Mouse (Mus musculus) intestine, postnatal 0 days (tissue): Measurements from ENCODE around the gene Rab26. TPM values are rescaled to one million over a fixed set of nuclear protein-coding genes. Genes with fewer than 3 reads are reported as not detected.
A peak's percentile ranks its signal among the peaks of the same experiment; 100 is the strongest.

ENCODE experiments used
- ATAC-seq: fragments of 200-750 bp; cut with Nextera tagmentation; 2 replicates; pipeline ENCODE4 v1.8.0; 2017; ENCODE audit warnings: mild to moderate bottlenecking, moderate TSS enrichment, moderate library complexity
- H3K27ac ChIP-seq: fragments of 300-500 bp; sonication (generic); 2 replicates; pipeline ENCODE4 v1.5.1; 2014; ENCODE audit warnings: mild to moderate bottlenecking, low read depth, low read length, moderate library complexity
- H3K27me3 ChIP-seq: fragments of 300-500 bp; sonication (generic); replicated peaks from 2 replicates; pipeline ENCODE4 v1.6.1; 2014; ENCODE audit warnings: low read length, mixed read lengths; ENCODE audit not compliant: control insufficient read depth, insufficient read depth
- H3K36me3 ChIP-seq: fragments of 300-500 bp; sonication (generic); 2 replicates; pipeline ENCODE4 v1.6.1; 2014; ENCODE audit warnings: mild to moderate bottlenecking, moderate library complexity; ENCODE audit not compliant: control insufficient read depth, insufficient read depth
- H3K4me1 ChIP-seq: fragments of 300-500 bp; sonication (generic); replicated peaks from 2 replicates; pipeline ENCODE4 v1.6.1; 2014; ENCODE audit warnings: antibody characterized with exemption, low read length, mixed read lengths; ENCODE audit not compliant: control insufficient read depth, insufficient read depth
- H3K4me2 ChIP-seq: fragments of 300-500 bp; sonication (generic); replicated peaks from 2 replicates; pipeline ENCODE4 v1.6.1; 2014; ENCODE audit warnings: low read depth, mild to moderate bottlenecking, moderate library complexity
- H3K4me3 ChIP-seq: fragments of 300-500 bp; sonication (generic); 2 replicates; pipeline ENCODE4 v1.5.1; 2014; ENCODE audit warnings: low read depth, low read length
- H3K9ac ChIP-seq: fragments of 300-500 bp; sonication (generic); 2 replicates; pipeline ENCODE4 v1.6.1; 2014; ENCODE audit warnings: mild to moderate bottlenecking, low read depth, low read length
- H3K9me3 ChIP-seq: fragments of 300-500 bp; sonication (generic); 2 replicates; pipeline ENCODE4 v1.6.1; 2016; ENCODE audit warnings: mixed run types; ENCODE audit not compliant: control insufficient read depth
- CTCF ChIP-seq: sonication (generic); IDR thresholded peaks from 2 replicates; pipeline ENCODE4 v1.5.1; 2016; ENCODE audit warnings: low read depth, mild to moderate bottlenecking, control low read depth, antibody characterized with exemption, moderate library complexity
- WGBS: fragments of 180-500 bp; shearing (Covaris S2); extraction: QIAGEN DNeasy Blood & Tissue Kit; methylation state at CpG from one replicate; pipeline ENCODE4 v1.1.7; 2014; 5-methylcytosine and 5-hydroxymethylcytosine counted together
- polyA plus RNA-seq: library from polyadenylated mRNA; unstranded; fragments of >200 nt; fragmentation: Nextera tagmentation; extraction: Ambion mirVana; gene quantifications from 2 replicates; pipeline ENCODE4 v1.2.1, GENCODE M21; 2015

The Rab26 gene
- polyA plus RNA-seq, 1 experiment from 2014 or later, result 0.31 TPM

DNA sequence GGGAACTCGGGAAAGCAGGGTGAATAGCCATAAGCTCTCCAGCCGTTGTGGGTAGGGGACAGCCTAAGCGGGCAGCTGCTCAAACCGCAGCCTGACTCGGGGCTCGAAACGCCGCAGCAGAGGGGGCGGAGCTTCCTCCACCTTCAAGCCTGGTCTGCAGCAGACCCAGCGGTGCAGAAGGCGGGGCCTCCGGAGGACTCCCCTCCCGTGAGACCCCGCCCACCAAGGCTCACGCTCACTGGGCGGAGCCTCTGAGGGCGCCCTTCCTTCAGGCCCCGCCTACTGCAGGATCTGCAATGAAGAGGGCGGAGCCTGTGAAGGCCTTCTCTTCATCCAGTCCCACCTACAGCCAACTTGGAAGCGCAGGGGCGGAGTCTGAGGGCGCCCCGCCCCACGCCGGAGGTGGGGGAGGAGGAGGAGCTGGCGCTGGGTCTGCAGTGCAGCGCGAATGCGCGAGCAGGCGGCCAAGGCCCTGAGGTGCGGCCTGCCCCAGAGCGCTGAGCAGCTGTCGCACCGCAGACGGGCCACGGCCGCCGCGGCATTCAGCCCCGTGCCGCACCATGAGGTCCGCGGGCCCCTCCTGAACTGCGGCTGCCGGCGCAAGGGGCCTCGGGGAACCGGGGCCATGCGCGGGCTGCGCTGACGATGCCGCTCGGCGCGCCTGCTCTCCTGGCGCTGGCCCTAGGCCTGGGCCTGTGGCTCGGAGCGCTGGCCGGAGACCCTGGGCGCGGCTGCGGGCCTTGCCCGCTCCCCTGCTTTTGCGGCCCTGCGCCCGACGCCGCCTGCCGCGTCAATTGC lies 15.8 kb upstream of the Rab26 start, which contains the start of gene Pkd1:
Pkd1 (plus strand) TSS at position 217 of the 798 bp plus-strand sequence.
- Histone ChIP-seq H3K9ac (peak within 1 kb of the TSS; percentile 82), H3K4me2 (peak within 1 kb of the TSS; percentile 92), H3K36me3 (no peaks in the 10 kb centered on the region), H3K27ac (peak within 1 kb of the TSS; percentile 94), H3K4me1 (peaks cover 4% of the 10 kb centered on the region; the same call in 1 of the 2 replicates), H3K27me3 (no peaks in the 10 kb centered on the region), H3K9me3 (no peaks in the 10 kb centered on the region), H3K4me3 (peak within 1 kb of the TSS; percentile 71)
- under 1% methylated on average over 65 of the region's 72 CpGs for WGBS
- peak; percentile 96 for ATAC-seq
- TF ChIP-seq CTCF, result peak; percentile 13

DNA sequence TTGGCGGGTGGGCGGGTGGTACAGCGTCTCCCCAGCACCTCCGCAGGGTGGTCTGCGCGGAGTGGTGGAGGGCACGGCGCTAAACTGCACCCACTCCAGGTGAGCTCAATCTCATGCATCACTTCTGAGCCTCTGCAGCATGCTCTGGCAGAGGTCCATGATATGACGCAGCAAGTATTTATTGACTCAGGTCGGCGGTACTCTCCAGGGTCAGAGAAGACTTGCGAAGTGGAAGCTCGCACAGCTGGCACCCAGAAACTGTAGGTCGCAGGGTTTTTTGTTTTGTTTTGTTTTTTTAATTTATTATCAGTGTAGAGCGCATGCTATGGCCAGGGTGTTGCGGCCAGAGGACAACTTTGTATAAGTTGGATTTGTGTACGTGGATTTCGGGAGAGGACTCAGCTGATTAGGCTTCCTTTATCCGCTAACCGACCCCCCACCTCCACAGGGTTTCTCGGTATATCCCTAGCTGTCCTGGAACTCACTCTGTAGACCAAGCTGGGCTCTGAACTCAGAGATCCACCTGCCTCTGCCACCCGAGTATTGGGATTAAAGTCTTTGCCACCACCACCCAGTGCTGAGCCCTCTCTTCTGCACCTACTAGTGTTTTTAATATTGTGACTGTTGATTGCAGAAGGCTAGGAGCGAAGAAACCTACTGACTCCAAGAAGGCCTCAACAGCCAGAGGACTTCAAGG lies 15.1 kb upstream of the Rab26 start:
- WGBS, result 2% methylated on average over 23 of the region's 23 CpGs
- no peaks in the 10 kb centered on the region for H3K9me3 ChIP-seq
- H3K4me2 ChIP-seq, result peak overlapping the region; percentile 92
- ATAC-seq, result peak; percentile 11
- H3K4me1 ChIP-seq, result peaks cover 4% of the 10 kb centered on the region; the same call in 1 of the 2 replicates
- H3K27me3 ChIP-seq, result no peaks in the 10 kb centered on the region
- peak overlapping the region; percentile 40; the same call in 1 of the 2 replicates for H3K9ac ChIP-seq
- peak overlapping the region; percentile 76 for H3K27ac ChIP-seq
- peak overlapping the region; percentile 71 for H3K4me3 ChIP-seq
- no peak for TF ChIP-seq CTCF
- H3K36me3 ChIP-seq, result no peaks in the 10 kb centered on the region

DNA sequence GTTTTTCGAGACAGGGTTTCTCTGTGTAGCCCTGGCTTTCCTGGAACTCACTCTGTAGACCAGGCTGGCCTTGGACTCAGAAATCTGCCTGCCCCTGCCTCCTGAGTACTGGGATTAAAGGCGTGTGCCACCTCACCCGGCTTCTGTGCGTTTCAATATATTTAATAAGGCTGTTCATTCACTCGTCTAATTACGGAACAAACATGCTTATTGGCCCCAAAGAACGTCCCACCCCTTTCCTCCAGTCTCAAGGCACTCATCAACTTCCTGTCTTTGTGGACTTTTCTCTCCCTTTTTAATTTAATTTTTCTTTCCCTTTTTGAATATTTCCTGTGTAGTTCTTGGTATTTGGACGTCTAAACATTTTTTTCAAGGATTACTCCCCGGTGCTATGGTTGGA lies 14.4 kb upstream of the Rab26 start:
- Histone ChIP-seq H3K4me1 (peaks cover 4% of the 10 kb centered on the region; the same call in 1 of the 2 replicates), H3K9ac (no peak overlapping the region), H3K9me3 (no peaks in the 10 kb centered on the region), H3K27me3 (no peaks in the 10 kb centered on the region), H3K36me3 (no peaks in the 10 kb centered on the region), H3K4me2 (peak overlapping the region; percentile 92), H3K27ac (peak overlapping the region; percentile 76; the same call in 1 of the 2 replicates), H3K4me3 (peak overlapping the region; percentile 71)
- ATAC-seq, result no peak
- no peak for TF ChIP-seq CTCF
- 19% methylated on average over 9 of the region's 9 CpGs for WGBS

DNA sequence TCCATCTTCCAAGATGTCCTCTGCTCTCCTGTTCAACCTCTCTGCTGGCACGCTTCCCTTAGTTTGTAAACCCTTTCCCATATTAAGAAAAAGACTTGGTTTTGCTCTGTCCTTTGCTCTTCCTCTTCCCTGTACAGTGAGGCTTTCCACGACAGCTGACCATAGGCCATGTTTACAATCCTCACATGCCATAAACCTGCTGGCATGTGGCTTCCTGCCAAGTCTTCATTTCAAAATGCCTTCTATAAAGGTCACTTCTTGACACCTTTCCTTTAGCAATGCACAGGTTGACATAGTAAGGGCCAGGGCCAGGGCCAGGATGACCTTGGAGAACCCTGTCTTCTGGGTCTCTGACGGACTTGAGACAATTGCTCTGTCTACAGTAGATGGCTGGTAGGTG lies 12.2 kb upstream of the Rab26 start:
- TF ChIP-seq CTCF, result no peak
- no peak overlapping the region for H3K4me3 ChIP-seq
- no peak overlapping the region for H3K4me2 ChIP-seq
- H3K4me1 ChIP-seq, result peaks cover 4% of the 10 kb centered on the region; the same call in 1 of the 2 replicates
- no peak overlapping the region for H3K9ac ChIP-seq
- ATAC-seq, result no peak
- 34% methylated on average over 3 of the region's 3 CpGs for WGBS
- H3K9me3 ChIP-seq, result no peaks in the 10 kb centered on the region
- H3K36me3 ChIP-seq, result no peaks in the 10 kb centered on the region
- no peaks in the 10 kb centered on the region for H3K27me3 ChIP-seq
- peak overlapping the region; percentile 9; the same call in 1 of the 2 replicates for H3K27ac ChIP-seq

DNA sequence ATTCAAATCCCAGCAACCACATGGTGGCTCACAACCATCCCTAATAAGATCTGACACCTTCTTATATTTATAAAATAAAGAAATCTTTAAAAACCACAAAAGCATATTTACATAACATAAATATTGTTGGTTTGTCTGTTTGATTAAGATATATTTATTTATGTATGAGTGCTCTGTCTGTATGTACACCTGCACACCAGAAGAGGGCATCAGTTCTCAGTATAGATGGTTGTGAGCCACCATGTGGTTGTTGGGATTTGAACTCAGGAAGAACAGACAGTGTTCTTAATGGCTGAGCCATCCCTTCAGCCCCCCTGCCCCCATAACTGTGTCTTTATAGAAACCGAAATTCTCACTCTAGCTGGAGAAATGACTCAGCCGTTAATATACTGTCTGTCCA lies 11.2 kb upstream of the Rab26 start:
- no peak for ATAC-seq
- WGBS, result 82% methylated on average over 2 of the region's 2 CpGs
- no peak overlapping the region for H3K9ac ChIP-seq
- no peaks in the 10 kb centered on the region for H3K9me3 ChIP-seq
- H3K27ac ChIP-seq, result no peak overlapping the region
- H3K4me1 ChIP-seq, result peaks cover 4% of the 10 kb centered on the region; the same call in 1 of the 2 replicates
- no peak overlapping the region for H3K4me3 ChIP-seq
- no peaks in the 10 kb centered on the region for H3K36me3 ChIP-seq
- no peaks in the 10 kb centered on the region for H3K27me3 ChIP-seq
- no peak overlapping the region for H3K4me2 ChIP-seq
- no peak for TF ChIP-seq CTCF

DNA sequence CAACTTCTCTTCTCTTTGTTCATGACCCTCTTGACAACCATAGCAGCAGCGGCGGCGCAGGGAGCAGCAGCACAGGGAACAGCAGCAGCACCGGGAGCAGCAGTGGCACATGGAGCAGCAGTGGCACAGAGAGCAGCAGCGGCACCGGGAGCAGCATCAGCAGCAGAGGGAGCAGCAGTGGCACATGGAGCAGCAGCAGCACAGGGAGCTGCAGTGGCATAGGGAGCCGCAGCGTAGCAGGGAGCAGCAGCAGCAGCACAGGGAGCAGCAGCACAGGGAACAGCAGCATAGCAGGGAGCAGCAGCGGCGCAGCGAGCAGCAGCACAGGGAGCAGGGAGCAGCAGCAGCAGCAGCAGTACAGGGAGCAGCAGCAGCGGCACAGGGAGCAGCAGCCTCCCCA lies 10.6 kb upstream of the Rab26 start:
- peaks cover 4% of the 10 kb centered on the region; the same call in 1 of the 2 replicates for H3K4me1 ChIP-seq
- no peak overlapping the region for H3K4me3 ChIP-seq
- H3K9ac ChIP-seq, result no peak overlapping the region
- 19% methylated on average over 12 of the region's 12 CpGs for WGBS
- ATAC-seq, result no peak
- 0 out of 2 replicates have a peak overlapping the region, but pooled peaks have one; percentile 6 for H3K4me2 ChIP-seq
- H3K9me3 ChIP-seq, result no peaks in the 10 kb centered on the region
- peak; percentile 33 for TF ChIP-seq CTCF
- no peaks in the 10 kb centered on the region for H3K36me3 ChIP-seq
- no peak overlapping the region for H3K27ac ChIP-seq
- H3K27me3 ChIP-seq, result no peaks in the 10 kb centered on the region
